In genomic region chr14:115017410-115018153, GRCm38 (mm10) we compare ENCODE assay signal across 8 mouse cellular contexts.
DNase-seq lines count a peak whose midpoint lies in the region; ATAC-seq lines count a peak whose summit lies in the region.

No protein-coding gene starts in this region.

- 0 out of 2 replicates have a peak, but pooled peaks cover 3% of the 10 kb centered on the region for H3K4me1 ChIP-seq in hindbrain, embryonic 13.5 days (replicated peaks)

- H3K27ac ChIP-seq in hindbrain, embryonic 13.5 days: no peak overlapping the region

- H3K9ac ChIP-seq in hindbrain, embryonic 13.5 days: 0 out of 2 replicates have a peak overlapping the region, but pooled peaks have one; percentile 13

- 22% methylated on average over 22 of the region's 22 CpGs for WGBS in hindbrain, embryonic 13.5 days

- H3K27me3 ChIP-seq in hindbrain, embryonic 13.5 days: 0 out of 2 replicates have a peak, but pooled peaks cover 3% of the 10 kb centered on the region

- no peaks in the 10 kb centered on the region for H3K36me3 ChIP-seq in hindbrain, embryonic 13.5 days

- ATAC-seq in hindbrain, embryonic 13.5 days (ENCODE audit: low FRiP score): peak; percentile 78

- no peaks in the 10 kb centered on the region for H3K9me3 ChIP-seq in hindbrain, embryonic 13.5 days

- H3K4me3 ChIP-seq in hindbrain, embryonic 13.5 days: peak overlapping the region; percentile 30

- peak; percentile 35 for DNase-seq in MN1 (ENCODE audit: low spot score)
- DNase-seq in cerebellum, adult 9-11 months: peak; percentile 18
- DNase-seq in frontal cortex, postnatal 14 days (ENCODE audit: low spot score in 2 of 2): peak; percentile 23 to 65
- DNase-seq in layer of hippocampus, postnatal 14 days (ENCODE audit: low spot score in 2 of 2): peak; percentile 69 to 75
- DNase-seq in lung, postnatal 14 days: peak; percentile 66
- DNase-seq in ovary, postnatal 10 days (ENCODE audit: low spot score): peak; percentile 7
- peak; percentile 75 for DNase-seq in thymus, postnatal 0 days (ENCODE audit: low spot score)

- peak overlapping the region; percentile 54 for H3K4me2 ChIP-seq in hindbrain, embryonic 13.5 days

Comparison
In these comparisons a context has a peak if more than half of its experiments do, and no peak if none do; other contexts are left out.
1. DNase-seq: peak in every context shown above with its lines; median percentile 75 in thymus, postnatal 0 days; 72 in layer of hippocampus, postnatal 14 days; 66 in lung, postnatal 14 days; 44 in frontal cortex, postnatal 14 days; 35 in MN1; 18 in cerebellum, adult 9-11 months; 7 in ovary, postnatal 10 days.